Mouse (Mus musculus): ENCODE data around the gene Irak3. TPM values are rescaled to one million over a fixed set of nuclear protein-coding genes. Genes with fewer than 3 reads are reported as not detected.
"Not testable (repeated sequence)": the region's sequence is repeated elsewhere in the genome, so short reads cannot be mapped to it uniquely, and the experiment has no call there.

Gene Irak3
- total RNA-seq, 4 experiments from 2014 or later = 3.1 to 4.1 (median 3.6) TPM

GRCm38 (mm10) chr10:120160533-120160932, 41.4 kb downstream of the Irak3 start:
- no peak for DNase-seq

GRCm38 (mm10) chr10:120153911-120154310, 48.0 kb downstream of the Irak3 start:
- no peak for DNase-seq

- no peak for DNase-seq
Measured at GRCm38 (mm10) chr10:120151672-120152071, 50.3 kb downstream of the Irak3 start.

GRCm38 (mm10) chr10:120140916-120141516, 60.9 kb downstream of the Irak3 start:
- no peak for DNase-seq

- no peak for DNase-seq
Measured at GRCm38 (mm10) chr10:120140193-120140592, 61.7 kb downstream of the Irak3 start.

GRCm38 (mm10) chr10:120136020-120136562, 65.8 kb downstream of the Irak3 start:
- no peak for DNase-seq

- no peak for DNase-seq
Measured at GRCm38 (mm10) chr10:120133697-120134096, 68.2 kb downstream of the Irak3 start.

GRCm38 (mm10) chr10:120130621-120131020, 71.3 kb downstream of the Irak3 start:
- DNase-seq = no peak

GRCm38 (mm10) chr10:120128601-120129277, 73.2 kb downstream of the Irak3 start:
- DNase-seq = no peak

- DNase-seq = no peak
Measured at GRCm38 (mm10) chr10:120125465-120125857, 76.5 kb downstream of the Irak3 start.

GRCm38 (mm10) chr10:120124801-120125464, 77.0 kb downstream of the Irak3 start:
- DNase-seq = peak; percentile 75

- DNase-seq = no peak
Measured at GRCm38 (mm10) chr10:120123721-120124120, 78.2 kb downstream of the Irak3 start.

GRCm38 (mm10) chr10:120115249-120115648, 86.7 kb downstream of the Irak3 start:
- no peak for DNase-seq

GRCm38 (mm10) chr10:120114493-120114892, 87.4 kb downstream of the Irak3 start:
- DNase-seq = no peak

- no peak for DNase-seq
Measured at GRCm38 (mm10) chr10:120113980-120114379, 88.0 kb downstream of the Irak3 start.

- not testable (repeated sequence) for DNase-seq
Measured at GRCm38 (mm10) chr10:120113482-120113881, 88.4 kb downstream of the Irak3 start.

GRCm38 (mm10) chr10:120112507-120113396, 89.2 kb downstream of the Irak3 start, which contains the start of gene Helb:
Gene Helb (minus strand): TSS chr10:120112987.
- DNase-seq = peak; percentile 97

GRCm38 (mm10) chr10:120111691-120112319, 90.1 kb downstream of the Irak3 start:
- DNase-seq = no peak

- no peak for DNase-seq
Measured at GRCm38 (mm10) chr10:120100806-120101205, 101.1 kb downstream of the Irak3 start.

GRCm38 (mm10) chr10:120097564-120097963, 104.4 kb downstream of the Irak3 start:
- no peak for DNase-seq

GRCm38 (mm10) chr10:120095716-120096115, 106.2 kb downstream of the Irak3 start:
- no peak for DNase-seq

GRCm38 (mm10) chr10:120095136-120095535, 106.8 kb downstream of the Irak3 start:
- DNase-seq = no peak

Measured in adrenal gland, adult 8-10 months (tissue).